Mouse (Mus musculus) MEL (cell line): ENCODE results near the gene Pygo1.

Experiments used
- CTCF ChIP-seq, 3 experiments: IDR thresholded peaks in 2 of 3; conservative IDR thresholded peaks in 1 of 3; 2 replicates each; pipeline ENCODE4 v1.5.1; 2011 to 2012; ENCODE audit warnings: low read length in 3 of 3, low read depth in 2 of 3, mild to moderate bottlenecking in 2 of 3, improper control_type of control experiment in 1 of 3, inconsistent platforms in 1 of 3, mixed read lengths in 1 of 3, moderate library complexity in 1 of 3; ENCODE audit not compliant: control insufficient read depth in 1 of 3, insufficient read depth in 1 of 3, poor library complexity in 1 of 3, severe bottlenecking in 1 of 3
- E2F4 ChIP-seq: IDR thresholded peaks from 2 replicates; pipeline ENCODE4 v1.6.1; 2011; ENCODE audit warnings: low read depth, low read length, improper control_type of control experiment, borderline replicate concordance
- EP300 ChIP-seq, 2 experiments: IDR thresholded peaks; 2 replicates each; pipeline ENCODE4 v1.6.1; 2011; ENCODE audit warnings: improper control_type of control experiment in 2 of 2, low read length in 2 of 2, low read depth in 1 of 2, mild to moderate bottlenecking in 1 of 2
- ETS1 ChIP-seq: IDR thresholded peaks from 2 replicates; pipeline ENCODE4 v1.6.1; 2012; ENCODE audit warnings: low read depth, mild to moderate bottlenecking, inconsistent platforms, low read length, improper control_type of control experiment, moderate library complexity
- KAT2A ChIP-seq: conservative IDR thresholded peaks from 2 replicates; pipeline ENCODE4 v1.6.1; 2012; ENCODE audit warnings: low read depth, low read length, improper control_type of control experiment, inconsistent platforms
- MAFK ChIP-seq: IDR thresholded peaks from 2 replicates; pipeline ENCODE4 v1.6.1; 2011; ENCODE audit warnings: low read depth, mild to moderate bottlenecking, low read length, improper control_type of control experiment, borderline replicate concordance
- MAZ ChIP-seq: IDR thresholded peaks from 2 replicates; pipeline ENCODE4 v1.6.1; 2012; ENCODE audit warnings: low read depth, mild to moderate bottlenecking, inconsistent platforms, low read length, improper control_type of control experiment
- MEF2A ChIP-seq: IDR thresholded peaks from 2 replicates; pipeline ENCODE4 v1.6.1; 2014; ENCODE audit warnings: low read depth, mild to moderate bottlenecking, inconsistent platforms, low read length, improper control_type of control experiment; ENCODE audit not compliant: poor library complexity, insufficient replicate concordance, severe bottlenecking; ENCODE audit errors: extremely low read depth
- MYC ChIP-seq: IDR thresholded peaks from 2 replicates; pipeline ENCODE4 v1.6.1; 2011; ENCODE audit warnings: low read depth, mild to moderate bottlenecking, low read length, improper control_type of control experiment, moderate library complexity
- NELFE ChIP-seq: IDR thresholded peaks from 2 replicates; pipeline ENCODE4 v1.6.1; 2011; ENCODE audit warnings: low read depth, low read length, improper control_type of control experiment
- POLR2AphosphoS2 ChIP-seq: IDR thresholded peaks from 2 replicates; pipeline ENCODE4 v1.6.1; 2011; ENCODE audit warnings: low read length, improper control_type of control experiment
- TAL1 ChIP-seq: IDR thresholded peaks from 2 replicates; pipeline ENCODE4 v1.6.1; 2012; ENCODE audit warnings: mild to moderate bottlenecking, inconsistent platforms, low read length, moderate library complexity, mixed read lengths
- USF1 ChIP-seq: IDR thresholded peaks from 2 replicates; pipeline ENCODE4 v1.6.1; 2014; ENCODE audit warnings: low read depth, mild to moderate bottlenecking, inconsistent platforms, low read length, improper control_type of control experiment, moderate library complexity
- ZC3H11A ChIP-seq: IDR thresholded peaks from 2 replicates; pipeline ENCODE4 v1.6.1; 2012; ENCODE audit warnings: low read depth, mild to moderate bottlenecking, inconsistent platforms, low read length, improper control_type of control experiment

DNA sequence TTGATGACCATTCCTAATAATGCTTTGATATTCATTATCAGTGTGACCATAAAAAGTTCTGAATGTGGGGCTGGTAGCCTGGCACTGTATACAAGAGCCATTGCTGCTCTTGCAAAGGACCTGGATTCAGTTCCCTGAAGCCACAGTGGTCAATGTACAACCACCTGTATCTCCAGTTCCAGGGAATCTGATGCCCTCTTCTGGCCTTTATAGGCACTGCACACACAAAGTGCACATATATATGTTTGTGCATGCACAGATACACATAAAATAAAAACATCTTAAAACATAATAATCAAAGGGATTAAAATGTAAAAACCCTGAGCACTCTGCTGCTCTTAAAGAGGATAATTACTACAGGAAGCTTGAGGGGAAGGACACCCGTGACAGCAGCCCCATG, 21.6 kb downstream of the Pygo1 start:
- TF ChIP-seq MAFK: no peak
- TF ChIP-seq EP300 (IDR thresholded peaks at IDR 0.05; ENCODE audit: low read depth in 1 of 2, low read length in 2 of 2): no peak
- TF ChIP-seq USF1: no peak
- TF ChIP-seq POLR2AphosphoS2: no peak
- peak in 2 of 3 experiments; percentile 17 to 29; a peak in 2 of 6 replicates for TF ChIP-seq CTCF (IDR thresholded peaks at IDR 0.05 in 2 of 3, conservative IDR thresholded peaks at IDR 0.05 in 1 of 3; ENCODE audit: control insufficient read depth in 1 of 3, insufficient read depth in 1 of 3, low read depth in 2 of 3, low read length in 3 of 3, poor library complexity in 1 of 3, severe bottlenecking in 1 of 3)
- TF ChIP-seq MEF2A: no peak
- no peak for TF ChIP-seq MAZ
- TF ChIP-seq MYC: no peak
- TF ChIP-seq KAT2A: no peak
- TF ChIP-seq TAL1: no peak
- TF ChIP-seq E2F4: no peak
- no peak for TF ChIP-seq ETS1
- no peak for TF ChIP-seq NELFE
- no peak for TF ChIP-seq ZC3H11A
